Mouse (Mus musculus) hematopoietic stem cell, adult 5-6 weeks (primary cell): ENCODE results near the gene Calm3. TPM values are rescaled to one million over a fixed set of nuclear protein-coding genes. Genes with fewer than 3 reads are reported as not detected.

Experiments used
- ATAC-seq, 2 experiments: fragments of 125-278 bp in 1 of 2; replicated peaks in 1 of 2; 2 replicates each; pipeline ENCODE4 v1.8.0; 2016 to 2017; ENCODE audit warnings: inconsistent platforms in 2 of 2, mild to moderate bottlenecking in 2 of 2, moderate number of reproducible peaks in 2 of 2, low read depth in 1 of 2, moderate TSS enrichment in 1 of 2; ENCODE audit not compliant: low FRiP score in 2 of 2, poor library complexity in 2 of 2, severe bottlenecking in 2 of 2, insufficient read depth in 1 of 2, low TSS enrichment in 1 of 2
- total RNA-seq: library from RNA; stranded (forward); fragments of 172-1452, 232-1000 nt; gene quantifications from 2 replicates; pipeline ENCODE4 v1.2.3, GENCODE M21; 2017

Gene Calm3
- total RNA-seq, 1 experiment from 2014 or later = 391 TPM

DNA sequence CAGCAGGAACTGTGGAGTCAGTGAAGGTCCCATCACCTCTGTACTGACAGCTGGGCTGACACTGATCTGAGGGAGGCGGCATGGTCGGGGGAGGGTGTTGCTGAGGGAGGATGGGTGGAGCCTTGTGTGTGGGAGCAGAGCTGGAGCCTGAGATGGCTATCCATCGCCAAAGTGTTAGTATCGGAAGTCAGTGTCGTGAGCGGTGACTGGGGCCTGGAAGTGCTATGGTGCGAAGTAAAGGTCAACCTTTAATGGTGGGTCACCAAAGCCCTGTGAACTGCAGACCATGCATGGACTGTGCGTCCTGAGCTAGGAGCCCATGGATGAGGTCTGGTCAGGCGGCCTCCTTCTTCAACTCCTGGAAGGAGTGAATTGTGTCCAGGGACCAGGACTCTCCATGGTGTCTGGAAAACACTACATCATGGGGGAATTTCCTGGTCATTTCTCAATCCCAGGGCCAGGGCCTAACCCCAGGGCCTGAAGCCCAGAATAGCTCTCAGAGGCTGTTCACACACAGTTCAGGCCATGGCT lies 18.4 kb downstream of the Calm3 start:
- no peak for ATAC-seq

DNA sequence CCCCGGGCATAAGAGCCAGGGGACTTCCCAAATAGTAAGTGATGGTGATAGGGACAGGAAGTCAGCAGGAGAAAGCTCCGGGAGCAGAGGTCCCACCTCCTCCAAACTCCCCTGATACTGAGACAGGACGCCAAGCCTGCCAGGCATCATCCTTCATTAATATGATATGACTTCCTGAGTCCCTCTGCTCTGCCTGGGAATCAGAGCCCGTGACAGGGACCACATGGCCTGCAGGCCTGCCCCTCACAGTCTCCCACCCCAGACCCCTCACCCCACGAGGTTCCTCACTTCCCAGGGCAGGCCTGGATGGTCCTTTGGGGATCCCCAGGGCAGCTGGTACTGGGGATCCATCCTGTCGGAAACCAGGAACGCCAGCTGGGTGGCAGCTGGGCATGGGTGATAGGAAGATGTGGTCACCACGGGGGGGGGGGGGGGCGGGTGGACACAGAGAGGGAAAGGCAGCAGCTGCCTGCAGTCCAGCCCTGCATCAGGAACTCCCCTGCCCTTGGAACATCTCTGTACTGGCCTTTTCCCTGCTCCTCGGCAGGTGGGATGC lies 19.7 kb downstream of the Calm3 start:
- ATAC-seq = no peak

DNA sequence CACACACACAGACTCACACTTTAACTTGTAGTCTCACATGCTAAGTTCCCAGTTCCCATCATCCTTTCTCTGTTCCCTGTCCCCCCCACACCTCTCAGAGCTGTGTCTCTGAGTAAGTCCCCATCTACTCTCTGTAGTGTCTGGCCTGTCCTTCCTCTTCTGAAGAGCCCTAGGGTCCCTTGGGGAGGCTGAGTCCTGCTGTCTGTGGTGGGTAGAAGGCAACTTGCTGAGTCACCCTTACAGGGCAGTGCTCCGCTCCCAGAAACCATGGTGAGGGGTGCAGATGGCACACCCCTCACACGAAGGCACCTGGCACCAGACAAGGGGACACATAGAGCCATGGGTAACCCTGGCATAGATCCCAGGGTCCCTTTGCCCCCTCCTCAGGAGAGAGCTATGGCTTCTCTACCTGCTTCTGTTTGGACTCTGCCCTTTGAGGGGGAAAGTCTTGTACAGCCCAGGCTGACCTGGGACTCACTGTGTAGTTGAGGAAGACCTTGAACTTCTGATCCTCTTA lies 20.4 kb downstream of the Calm3 start:
- ATAC-seq = peak; percentile 33 to 57

DNA sequence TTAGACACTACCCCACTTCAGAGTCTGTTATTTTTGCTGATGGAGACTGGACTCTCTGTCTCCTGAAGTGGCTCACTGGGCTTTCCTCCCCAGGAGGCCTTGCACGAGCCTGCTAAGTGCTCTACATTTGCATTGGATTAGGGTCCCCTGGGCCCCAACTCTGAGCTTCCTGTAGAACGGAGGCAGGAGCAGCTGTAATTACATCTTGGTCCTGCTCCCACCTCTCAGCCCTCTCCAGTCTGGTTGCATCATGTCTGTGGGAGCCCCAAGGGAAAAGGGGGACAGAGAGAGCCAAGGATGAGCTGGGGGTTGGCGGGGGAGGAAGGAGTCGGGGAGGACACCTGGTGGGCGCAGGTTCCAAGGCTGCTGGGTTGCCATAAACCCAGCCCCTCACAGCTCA lies 23.4 kb downstream of the Calm3 start:
- no peak for ATAC-seq

DNA sequence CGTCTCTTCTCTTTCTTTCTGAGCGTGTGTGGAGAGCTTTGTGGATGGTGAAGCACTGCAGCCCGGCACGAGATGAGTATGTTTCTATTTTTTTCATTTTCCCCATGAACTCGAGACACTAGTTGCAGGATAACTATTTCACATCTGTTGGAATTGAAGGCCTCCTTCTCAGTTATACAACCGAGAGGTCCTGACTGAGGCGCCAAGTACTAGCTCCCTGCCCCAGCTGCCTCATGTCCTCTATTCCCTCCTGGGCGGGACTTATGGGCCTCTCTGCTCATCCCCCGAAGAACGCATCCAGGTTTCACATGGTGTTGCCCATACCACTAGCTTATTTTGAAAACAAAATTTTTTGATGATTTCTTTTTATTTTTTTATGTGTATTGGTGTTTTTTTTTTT lies 28.4 kb downstream of the Calm3 start:
- ATAC-seq = no peak

DNA sequence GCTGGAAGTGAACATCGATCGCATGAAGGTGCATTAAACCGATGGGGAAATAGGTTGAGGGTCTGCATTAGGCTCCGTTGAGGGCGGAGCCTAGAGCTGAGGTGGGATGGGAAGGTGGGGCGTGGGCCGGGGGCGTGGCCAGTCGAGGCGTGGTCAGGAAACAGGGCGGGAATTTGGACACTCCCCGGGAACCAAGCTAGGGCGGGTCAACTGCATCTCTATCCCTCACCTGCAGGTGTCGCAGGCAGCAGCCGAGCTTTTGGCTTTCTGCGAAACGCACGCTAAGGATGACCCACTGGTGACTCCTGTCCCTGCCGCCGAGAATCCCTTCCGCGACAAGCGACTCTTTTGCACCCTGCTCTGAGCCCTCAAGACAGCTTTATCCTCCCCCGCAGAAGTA lies 28.9 kb downstream of the Calm3 start:
- peak; percentile 64 to 67 for ATAC-seq

DNA sequence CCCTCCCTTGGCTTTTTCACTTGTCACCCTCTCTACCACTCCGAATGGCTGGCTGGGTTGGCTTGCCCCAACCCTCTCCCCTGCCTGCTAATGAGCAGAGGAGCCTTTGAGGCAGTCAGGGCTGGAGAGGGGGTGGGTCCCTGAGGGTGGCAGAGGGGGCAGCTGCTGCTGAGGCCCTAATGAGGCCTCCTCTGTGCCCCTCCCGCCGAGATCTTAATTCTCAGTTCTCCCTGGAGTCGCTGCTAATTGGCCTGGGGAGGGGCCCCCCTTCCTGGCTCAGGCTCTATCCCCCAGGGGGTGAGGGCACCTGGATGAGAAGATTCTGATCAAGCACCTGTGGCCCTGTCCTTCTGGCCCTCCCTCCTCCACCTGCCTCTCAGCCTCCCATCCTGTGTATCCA lies 29.6 kb downstream of the Calm3 start:
- no peak for ATAC-seq

DNA sequence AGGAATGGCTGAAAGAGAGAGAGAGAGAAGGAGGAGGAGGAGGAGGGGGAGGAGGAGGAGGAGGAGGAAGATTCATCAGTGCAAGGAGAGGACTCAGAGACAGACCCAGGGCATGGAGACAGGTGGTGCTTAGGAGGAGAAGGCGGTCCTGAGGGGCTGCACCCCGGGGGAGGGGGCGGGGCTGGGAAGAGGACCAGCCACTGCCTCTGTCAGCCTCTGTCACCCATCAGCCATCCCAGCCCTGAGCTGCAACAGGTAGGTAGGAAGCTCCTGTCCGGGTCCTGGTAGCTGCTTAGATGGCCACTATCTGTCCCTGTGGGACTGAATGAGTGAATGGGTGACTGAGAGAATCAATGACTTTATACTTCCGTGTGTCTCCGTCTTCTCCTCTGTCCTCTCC lies 30.3 kb downstream of the Calm3 start:
- ATAC-seq = no peak

DNA sequence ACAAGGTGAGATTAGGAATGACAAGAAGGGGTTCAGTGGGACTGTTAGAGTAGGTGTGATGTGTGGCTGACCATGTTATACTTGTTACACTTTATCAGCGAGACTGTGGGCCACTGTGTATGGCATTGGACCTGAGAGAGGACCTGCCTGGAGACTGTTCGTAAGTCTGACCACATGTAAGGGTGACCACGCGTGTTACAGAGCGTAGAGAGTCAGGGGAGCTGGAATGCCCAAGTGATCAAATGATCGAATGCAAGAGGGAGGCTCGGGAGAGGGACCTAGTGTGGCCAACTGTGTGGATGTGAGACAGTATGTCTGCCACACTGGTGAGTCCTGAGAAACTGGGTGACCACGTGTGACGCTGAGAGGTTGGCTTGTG lies 31.6 kb downstream of the Calm3 start:
- ATAC-seq = no peak

DNA sequence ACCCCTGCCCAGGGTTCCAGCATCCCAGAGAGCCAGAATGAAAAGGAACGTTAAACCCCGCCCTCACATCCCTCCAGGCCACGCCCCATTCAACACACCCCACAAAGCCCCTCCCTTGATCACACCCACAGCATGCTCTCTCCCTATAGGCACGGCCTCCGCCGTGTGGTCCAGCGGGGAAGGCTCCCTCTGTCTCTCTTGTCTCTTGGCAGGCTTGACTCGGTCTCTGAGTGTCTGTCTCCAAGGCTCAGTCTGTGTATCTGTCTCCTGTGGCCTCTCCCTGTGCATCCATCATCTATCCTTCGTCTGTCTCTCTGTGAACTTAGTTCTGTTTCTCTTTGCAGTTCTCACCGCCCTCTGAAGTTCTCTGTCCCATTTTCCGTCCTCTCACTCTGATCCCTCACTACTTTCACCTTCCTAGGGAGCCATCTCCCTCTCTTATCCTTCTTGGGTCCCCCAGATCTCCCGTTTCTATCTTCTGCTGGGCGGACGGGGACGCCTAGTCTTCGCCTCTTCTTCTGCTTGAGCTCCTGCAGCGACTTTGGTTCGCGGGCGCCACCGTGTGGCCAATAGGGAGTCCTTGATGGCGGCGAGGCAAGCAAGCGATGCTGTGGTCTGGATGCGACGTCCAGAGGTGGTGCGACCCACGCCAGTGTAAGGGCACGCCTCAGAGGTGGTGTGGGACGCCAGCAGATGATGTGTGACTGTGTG lies 32.1 kb downstream of the Calm3 start, which contains the start of gene Gng8:
Gene Gng8, plus strand, starts transcription at position 146 of the 711 bp plus-strand sequence.
- ATAC-seq = peak; percentile 81 to 87

DNA sequence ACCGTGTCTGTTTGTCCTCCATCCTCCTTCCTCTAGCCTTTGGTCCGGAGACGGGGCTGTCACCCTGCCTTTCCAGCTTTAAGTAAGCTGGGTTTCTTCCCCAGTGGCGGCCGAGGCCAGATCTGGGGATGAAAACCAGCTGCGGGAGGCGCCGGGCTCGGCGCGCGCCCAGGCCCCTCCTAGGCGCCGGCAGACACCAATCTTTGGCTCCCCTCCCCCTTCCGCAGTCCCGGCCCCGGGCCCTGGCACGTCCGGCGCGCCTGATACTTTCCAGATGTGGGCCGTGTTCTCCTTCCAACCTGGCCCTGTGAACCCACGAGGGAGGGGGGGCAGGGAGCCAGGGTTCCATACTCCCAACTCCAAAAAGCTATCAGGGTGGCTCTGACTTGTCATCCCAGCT lies 33.0 kb downstream of the Calm3 start:
- no peak for ATAC-seq

DNA sequence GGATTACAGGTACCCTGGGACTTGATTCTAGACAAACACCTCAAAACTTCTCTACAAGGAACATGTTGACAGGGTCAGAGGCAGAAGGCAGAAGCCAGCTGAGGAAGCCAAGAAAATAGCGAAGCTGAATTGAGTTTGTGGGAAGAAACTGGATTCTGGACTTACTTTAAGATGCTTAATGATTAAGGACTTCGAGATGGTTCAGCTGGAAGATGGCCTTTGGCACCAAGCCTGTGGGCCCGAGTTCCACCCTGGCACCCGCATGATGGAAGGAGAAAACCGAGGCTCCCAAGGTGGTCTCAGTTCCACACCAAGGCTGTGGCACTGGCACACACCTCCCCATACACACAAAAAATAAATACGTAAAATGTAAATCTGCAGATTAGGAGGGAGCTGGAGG lies 33.4 kb downstream of the Calm3 start:
- ATAC-seq = no peak

DNA sequence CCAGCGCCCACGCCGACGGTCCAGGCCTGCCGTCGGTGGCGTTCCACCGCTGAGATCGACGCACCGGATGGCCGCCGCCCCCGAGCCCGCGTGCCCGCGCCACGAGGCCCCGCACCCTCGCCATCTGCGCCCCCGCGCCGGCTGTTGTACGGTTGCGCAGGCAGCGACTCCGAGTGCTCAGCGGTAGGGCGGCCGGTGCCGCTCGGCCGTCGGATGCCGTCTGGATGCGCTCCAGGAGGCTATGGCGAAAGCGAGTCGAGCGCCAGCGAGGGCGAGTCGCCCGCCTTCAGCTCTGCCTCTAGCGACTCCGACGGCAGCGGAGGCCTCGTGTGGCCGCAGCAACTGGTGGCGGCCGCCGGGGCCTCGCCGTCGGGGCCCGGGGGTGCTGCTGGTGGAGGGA lies 38.0 kb downstream of the Calm3 start:
- ATAC-seq = no peak

DNA sequence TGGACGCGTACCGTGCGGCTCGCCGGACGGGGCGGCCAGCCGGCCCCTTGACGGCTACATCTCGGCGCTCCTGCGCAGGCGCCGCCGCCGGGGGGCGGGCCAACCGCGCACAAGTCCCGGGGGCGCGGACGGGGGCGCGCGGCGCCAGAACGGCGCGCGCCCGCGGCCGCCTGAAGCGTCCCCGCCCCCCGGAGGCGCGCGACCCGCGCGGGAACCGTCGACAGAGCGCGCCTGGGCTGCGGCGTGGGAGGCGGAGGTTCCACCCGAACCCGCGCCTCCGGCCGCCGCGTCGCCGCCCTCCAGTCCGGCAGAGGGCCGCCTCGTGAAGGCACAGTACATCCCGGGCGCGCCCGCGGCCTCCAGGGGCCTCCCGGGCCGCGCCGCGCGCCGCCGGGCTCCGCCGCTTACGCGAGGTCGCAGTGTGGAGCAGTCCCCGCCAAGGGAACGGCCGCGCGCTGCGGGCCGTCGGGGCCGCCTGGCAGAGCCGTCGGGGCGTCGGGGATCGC lies 38.6 kb downstream of the Calm3 start:
- ATAC-seq = no peak

DNA sequence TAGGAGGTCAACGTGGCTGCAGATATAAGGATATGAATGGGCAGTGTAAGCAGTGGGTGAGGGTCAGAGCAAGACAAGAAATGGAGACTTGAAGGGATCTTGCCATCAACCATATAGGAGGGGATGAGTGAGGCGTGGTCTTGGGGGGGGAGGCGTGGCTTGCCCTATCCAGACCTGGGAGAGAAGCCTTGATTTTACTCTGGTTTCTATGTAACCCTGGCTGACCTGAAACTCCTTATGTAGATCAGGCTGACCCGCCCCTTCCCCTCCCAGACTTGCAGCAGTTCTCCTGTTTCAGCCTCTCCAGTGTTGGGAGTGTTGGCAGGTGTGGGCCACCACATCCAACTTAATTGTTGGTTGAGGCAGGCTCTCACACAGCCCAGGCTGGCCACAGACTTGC lies 39.6 kb downstream of the Calm3 start:
- ATAC-seq = no peak

DNA sequence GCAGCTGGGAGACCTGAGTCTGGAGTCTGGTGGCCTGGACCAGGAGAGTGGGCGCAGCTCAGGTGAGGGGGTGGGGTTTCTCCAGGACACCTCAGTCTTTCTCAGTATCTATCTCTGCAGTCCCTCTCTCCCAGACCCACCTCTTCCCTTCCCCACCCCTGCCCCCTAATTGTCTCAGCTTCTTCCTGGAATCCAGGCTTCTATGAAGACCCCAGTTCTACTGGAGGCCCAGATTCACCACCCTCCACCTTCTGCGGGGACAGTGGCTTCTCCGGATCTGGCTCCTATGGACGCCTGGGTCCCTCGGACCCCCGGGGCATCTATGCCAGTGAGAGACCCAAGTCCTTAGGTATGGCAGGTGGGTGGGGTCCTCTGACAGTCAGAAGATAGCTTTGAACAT lies 40.8 kb downstream of the Calm3 start:
- no peak for ATAC-seq

DNA sequence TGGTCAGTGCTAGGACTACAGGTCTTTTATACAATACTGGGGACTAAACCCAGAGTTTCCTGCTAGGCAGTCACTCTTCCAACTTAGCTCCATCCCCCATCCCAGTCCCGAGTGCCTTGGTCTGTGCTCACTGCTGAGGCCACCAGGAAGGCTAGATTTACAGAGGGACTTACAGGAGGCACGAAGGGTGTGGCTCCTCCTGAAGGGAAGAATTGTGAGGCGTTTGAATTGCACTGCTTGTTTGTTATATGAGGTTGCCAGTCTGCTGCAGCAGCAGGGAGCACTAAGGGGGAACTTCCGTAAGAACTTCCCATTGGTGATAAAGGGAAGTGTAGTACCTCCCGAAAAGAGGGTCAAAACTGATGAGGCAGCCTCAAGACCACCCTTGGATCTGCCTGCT lies 43.3 kb downstream of the Calm3 start:
- no peak for ATAC-seq

DNA sequence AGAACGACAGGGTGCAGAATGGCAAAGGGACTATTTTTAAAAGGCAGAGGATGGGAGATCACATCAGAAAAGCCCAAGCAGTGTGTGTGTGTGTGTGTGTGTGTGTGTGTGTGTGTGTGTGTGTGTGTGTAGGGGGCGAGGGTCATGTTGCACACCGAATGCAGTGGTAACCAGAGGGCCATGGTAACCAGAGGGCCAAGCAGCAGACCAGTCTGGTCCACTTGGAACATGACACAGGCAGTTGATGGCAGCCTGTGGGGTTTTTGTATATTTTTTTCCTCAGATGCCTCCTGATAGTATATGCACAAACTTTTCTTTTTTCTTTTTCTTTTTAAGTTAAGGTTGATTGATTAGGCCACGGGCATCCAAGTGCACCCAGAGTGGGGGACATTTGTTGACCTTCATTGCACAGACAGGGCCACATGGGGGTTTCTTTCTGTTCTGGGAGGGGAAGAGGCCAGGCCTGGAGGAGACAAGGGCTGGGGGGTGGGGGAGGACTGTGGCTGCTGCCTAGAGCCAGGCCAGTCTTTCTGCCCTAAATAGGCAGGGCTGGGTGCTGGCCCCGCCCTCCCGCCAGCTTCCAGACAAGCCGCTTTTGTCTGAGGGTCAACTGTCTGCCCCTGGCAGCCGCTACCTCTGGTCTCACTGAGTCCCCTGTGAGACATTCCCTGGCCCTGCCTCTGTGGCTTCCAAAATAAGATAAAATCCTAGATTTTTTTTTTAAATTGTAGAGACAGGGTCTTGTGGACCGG lies 43.9 kb downstream of the Calm3 start:
- ATAC-seq = no peak
